Mouse (Mus musculus) layer of hippocampus, adult 8-10 months (tissue): ENCODE results near the gene Odc1. TPM values are rescaled to one million over a fixed set of nuclear protein-coding genes. Genes with fewer than 3 reads are reported as not detected.
"Not testable (repeated sequence)": the region's sequence is repeated elsewhere in the genome, so short reads cannot be mapped to it uniquely, and the experiment has no call there.

Experiments used
- DNase-seq, 2 experiments: peaks; one replicate each; pipeline ENCODE4 v3.0.0; 2022; ENCODE audit warnings: low spot score in 2 of 2
- total RNA-seq, 4 experiments: library from RNA; stranded (reverse); gene quantifications; 2 replicates each; pipeline ENCODE4 v1.2.4; 2022

Odc1 gene
- total RNA-seq, 4 experiments from 2014 or later: 66.4 to 90.7 (median 85.7) TPM

- not testable (repeated sequence) for DNase-seq
These were observed 4.8 kb downstream of the Odc1 start for GRCm38 (mm10) chr12:17549421-17549820.

- DNase-seq: no peak
These were observed 6.8 kb downstream of the Odc1 start for GRCm38 (mm10) chr12:17551208-17551995.

DNA sequence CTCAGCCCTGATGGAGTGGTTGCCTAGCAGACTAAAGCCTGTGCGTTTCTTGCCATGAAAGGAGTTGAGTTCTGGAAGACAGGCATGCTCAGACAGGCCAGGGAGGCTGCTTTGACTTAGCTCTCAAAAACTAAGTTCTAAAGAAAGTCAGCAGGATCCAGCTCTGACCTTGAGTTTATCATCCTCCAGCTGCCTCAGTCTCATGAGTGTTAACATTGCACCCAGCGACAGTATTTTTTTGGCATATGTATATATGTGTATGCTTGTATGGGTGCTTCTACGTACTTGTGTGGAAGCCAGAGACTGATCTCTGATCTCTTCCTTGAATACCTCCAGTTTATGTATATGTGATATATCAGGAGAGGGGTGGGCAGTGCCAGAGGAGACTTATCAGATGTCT lies 7.8 kb downstream of the Odc1 start:
- DNase-seq: no peak

DNA sequence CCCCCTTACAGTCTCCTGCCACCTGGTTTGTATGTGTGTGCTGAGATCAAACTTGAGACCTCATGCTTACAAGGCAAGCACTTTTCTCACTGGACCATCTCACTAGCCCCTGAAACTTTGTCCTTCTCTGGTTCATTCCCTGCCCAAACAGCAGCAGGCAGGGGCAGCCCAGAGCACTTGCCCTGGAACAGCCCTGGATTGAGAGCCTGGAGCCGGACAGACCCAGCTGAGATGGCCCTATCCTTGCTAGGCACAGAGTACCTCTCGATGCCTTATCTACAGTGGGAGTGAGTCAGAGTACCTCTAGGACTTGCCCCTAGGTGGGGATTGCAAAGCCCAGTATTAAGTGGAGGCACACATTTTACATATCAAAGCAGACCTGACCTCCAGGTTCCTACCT lies 8.4 kb downstream of the Odc1 start:
- DNase-seq: no peak

DNA sequence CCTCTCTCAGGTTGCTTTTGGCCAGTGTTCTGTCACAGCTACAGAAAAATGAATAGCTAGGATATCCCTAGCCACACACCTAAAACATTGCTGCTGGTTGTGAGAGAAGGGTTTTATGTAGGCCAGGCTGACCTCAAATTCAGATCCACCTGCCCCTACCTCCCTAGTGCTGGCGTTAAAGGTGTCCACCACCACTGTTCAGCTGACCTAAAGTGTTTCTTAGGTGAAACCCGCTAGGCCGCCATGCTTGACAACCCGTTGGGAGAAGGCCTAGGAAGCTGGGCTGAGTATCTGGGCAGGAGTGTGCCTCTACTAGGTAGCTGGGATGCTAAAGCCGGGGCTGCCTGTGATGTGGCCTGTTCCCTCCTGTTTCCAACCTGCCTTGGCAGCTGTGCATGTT lies 9.0 kb downstream of the Odc1 start:
- DNase-seq: no peak

DNA sequence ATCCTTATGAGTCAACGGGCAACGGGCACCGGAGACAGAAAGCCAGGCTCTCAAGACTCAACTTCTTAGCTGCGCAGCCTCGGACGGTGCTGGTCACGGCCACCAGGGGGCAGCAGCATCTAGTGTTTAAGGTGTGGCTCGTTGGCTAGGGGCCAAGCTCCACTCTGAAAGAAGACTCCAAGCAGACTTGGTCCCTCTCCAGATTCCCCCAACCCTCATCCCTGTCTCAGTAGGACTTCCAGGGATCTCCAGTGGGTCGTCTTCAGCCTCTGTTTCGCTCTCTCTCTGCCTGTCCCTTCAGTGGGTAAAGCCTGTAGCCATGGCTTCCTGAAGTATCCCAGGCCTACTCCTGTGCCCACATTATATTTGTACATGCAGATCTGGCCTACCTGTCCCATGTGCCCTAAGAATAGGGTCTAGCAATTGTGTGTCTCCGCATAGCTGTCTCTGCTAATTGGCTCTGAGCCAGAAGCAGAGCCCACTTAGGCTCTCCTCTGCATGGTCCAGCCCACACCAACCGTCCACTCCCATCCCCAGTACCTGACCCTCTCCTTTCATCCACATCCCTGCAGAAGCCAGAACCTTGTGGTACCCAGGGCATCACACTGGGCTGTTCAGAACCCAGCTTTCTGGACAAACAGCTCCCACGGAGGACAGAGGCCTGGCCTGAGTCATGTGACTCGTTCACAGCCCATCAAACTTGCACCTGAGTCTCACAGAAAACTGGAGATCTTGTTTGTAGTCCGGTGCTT lies 9.8 kb downstream of the Odc1 start:
- peak; percentile 76 to 91 for DNase-seq

- DNase-seq: peak; percentile 65 to 84
These were observed 12.1 kb downstream of the Odc1 start for GRCm38 (mm10) chr12:17556430-17557343.

GRCm38 (mm10) chr12:17557344-17557966 lies 12.9 kb downstream of the Odc1 start:
- DNase-seq: no peak

GRCm38 (mm10) chr12:17557967-17558345 lies 13.4 kb downstream of the Odc1 start:
- DNase-seq: no peak

DNA sequence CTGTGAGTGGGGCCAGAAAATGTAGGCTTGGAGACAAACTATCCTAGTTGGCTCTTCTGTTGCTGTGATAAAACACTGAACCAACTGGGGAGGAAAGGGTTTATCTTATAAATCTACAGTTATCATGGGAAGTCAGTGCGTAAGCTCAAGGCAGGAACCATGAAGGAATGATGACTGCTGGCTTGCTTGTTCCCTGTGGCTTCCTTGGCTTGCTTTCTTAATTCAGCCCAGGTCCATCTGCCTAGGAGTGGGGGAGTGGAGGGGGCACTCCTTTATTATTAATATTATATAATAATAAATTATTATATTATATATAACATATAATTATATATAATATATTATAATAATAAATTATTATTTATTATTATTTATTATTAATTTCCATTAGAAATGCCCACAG lies 17.8 kb downstream of the Odc1 start:
- no peak for DNase-seq

GRCm38 (mm10) chr12:17565393-17566045 lies 20.9 kb downstream of the Odc1 start:
- DNase-seq: no peak

GRCm38 (mm10) chr12:17566046-17566408 lies 21.4 kb downstream of the Odc1 start:
- no peak for DNase-seq

- DNase-seq: no peak
These were observed 24.0 kb downstream of the Odc1 start for GRCm38 (mm10) chr12:17568564-17568963.

GRCm38 (mm10) chr12:17574591-17574990 lies 30.0 kb downstream of the Odc1 start:
- DNase-seq: no peak

DNA sequence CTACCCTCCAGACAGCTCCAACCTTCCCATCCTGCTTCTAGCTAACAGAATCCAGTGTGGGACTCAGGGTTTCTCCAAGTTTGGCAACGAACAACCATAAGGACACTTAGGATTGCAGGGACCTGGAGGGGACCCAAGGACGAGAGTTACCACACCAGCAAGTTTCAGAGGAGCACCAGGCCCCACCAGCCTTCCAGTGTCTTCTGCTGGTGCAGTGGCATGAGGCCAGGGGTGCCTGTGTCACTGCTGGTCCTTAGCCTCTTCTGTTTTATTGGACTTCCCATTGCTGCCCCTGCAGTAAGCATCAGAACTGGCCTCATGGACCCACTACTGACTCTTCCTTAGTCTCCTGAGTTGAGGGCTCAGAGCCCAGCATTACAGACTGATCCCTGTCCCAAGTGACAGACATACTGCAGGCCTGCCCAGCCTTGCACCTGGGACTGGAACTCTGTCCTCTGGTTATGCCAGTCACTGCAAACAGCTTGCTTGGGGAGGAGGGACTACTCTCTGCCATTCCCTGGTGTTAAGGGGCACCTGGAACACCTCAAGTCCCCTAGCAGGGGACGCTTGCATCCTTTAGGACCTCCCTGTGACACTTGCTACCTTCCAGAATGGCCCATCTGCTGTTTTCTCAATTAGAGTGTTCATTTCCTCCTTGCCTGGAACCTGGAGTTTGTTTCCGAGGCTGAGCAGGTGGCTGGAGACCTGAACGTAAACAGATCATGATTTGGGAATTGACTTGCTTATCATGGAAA lies 30.7 kb downstream of the Odc1 start:
- DNase-seq: no peak

- no peak for DNase-seq
These were observed 31.4 kb downstream of the Odc1 start for GRCm38 (mm10) chr12:17576041-17576440.

- no peak for DNase-seq
These were observed 34.0 kb downstream of the Odc1 start for GRCm38 (mm10) chr12:17578601-17579000.

- no peak for DNase-seq
These were observed 36.4 kb downstream of the Odc1 start for GRCm38 (mm10) chr12:17581001-17581400.

DNA sequence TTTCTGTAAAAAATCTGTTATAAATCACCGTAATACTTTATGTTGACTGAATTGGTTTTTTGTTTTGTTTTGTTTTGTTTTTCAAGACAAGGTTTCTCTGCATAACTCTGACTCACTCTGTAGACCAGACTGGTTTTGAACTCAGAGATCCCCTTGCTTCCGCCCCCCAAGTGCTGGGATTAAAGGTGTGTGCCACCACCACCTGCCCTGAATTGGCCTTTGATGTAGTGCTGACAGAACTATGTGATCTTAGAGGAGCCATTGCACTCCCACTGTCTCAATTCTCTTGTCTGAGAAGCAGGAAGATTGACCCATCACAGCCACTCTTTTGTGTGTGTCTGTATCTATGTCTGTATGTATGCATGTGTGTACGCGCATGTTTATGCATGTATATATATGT lies 37.8 kb downstream of the Odc1 start:
- DNase-seq: no peak

DNA sequence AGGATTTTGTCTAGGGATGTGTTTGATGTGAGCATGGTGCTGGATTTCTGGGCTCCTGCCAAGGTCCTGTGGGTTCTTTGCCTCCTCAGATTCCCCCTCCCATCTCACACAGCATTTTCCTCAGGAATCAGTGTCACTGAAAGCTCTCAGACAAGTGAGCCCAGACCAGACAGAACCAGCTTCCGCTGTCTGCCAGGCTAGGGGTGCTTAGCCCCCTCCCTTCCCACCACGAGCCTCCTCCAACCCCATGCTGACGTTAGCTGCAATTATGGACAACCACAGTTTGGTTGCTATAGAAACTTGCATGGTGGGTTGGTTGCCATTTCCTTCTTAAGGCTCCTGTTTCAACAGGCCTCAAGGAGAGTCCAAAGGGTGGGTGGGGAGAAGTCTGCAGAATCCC lies 39.3 kb downstream of the Odc1 start:
- DNase-seq: no peak
